Mouse (Mus musculus): ENCODE data around the gene Mef2a.

DNA sequence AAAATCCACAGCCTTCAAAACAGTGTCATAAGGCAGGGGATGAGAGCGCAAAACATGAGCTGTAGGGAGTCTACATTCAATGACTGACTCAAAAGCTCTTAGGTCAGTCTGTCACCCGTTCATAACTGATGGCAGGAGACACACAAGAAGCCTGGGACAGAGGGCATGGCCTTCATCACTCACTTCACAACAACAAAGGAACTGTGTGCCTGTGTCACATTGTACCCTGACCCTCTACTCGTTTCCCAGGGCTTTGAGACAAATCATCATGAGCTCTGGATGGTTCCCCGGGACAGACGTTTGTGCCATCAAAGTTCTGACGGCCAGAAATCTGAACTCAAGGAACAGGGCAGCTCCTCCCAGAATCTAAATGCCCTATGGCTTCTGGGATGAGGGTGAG is 161.3 kb downstream of the Mef2a start:
- no peak for TF ChIP-seq MAX (IDR thresholded peaks at IDR 0.05; ENCODE audit: low read length)
- TF ChIP-seq POLR2AphosphoS5 (IDR thresholded peaks at IDR 0.05; ENCODE audit: borderline replicate concordance, low read depth, low read length), result no peak
- no peak for TF ChIP-seq EP300 (IDR thresholded peaks at IDR 0.05; ENCODE audit: low read depth in 1 of 2, low read length in 2 of 2)
- no peak for TF ChIP-seq POLR2A (IDR thresholded peaks at IDR 0.05; ENCODE audit: control insufficient read depth in 1 of 2, insufficient read depth in 1 of 2, low read depth in 1 of 2, low read length in 2 of 2, poor library complexity in 1 of 2)

Measured in MEL (cell line).